Mouse (Mus musculus): ENCODE measurements around the gene Fam13a. TPM values are rescaled to one million over a fixed set of nuclear protein-coding genes. Genes with fewer than 3 reads are reported as not detected.

Gene Fam13a
- polyA plus RNA-seq, 1 experiment, result 2.3 TPM

DNA sequence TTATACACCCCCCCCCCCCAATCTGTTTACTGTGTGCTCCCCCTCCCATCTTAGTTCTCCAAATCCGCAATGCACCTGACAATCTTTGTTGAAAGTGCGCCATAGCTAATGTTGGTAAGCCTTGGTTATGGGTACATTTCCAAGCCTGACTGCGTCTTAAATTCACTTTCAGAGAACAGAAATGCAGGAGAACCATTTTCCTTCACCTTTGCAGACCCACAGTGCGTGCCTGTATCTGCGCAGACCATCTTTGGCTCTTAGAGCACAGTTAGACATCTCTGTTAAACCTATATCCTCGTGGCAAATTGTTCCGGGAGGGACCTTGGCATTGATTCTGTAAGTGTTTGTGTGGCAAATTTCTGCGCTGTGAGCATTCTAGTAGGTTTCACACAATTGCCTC lies 117.0 kb downstream of the Fam13a start:
- 95% methylated on average over 8 of the region's 8 CpGs for WGBS
- Histone ChIP-seq H3K4me3 (ENCODE audit: control insufficient read depth, insufficient read depth, low read length) (no peak overlapping the region), H3K4me1 (replicated peaks; ENCODE audit: control insufficient read depth, insufficient read depth, low read length) (no peaks in the 10 kb centered on the region)

DNA sequence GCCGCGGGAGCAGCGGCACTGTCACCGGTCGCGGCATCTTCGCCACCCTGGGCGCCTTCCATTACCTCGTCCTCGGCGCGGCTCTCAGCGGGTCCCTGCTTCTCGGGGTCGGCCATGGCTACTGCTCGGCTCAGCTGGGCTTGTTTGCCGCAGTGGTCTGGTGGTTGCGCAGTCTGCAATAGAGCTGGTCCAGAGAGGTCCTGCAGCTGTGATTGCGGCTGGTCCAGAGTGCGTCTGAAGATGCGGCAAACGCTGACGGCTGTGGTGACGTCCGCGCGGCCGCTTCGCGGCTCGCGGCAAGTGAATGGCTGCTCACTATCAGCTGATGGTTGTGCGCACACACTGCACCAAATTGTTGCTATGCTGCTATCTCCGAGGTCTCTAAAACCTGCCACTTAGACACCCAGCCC lies 117.5 kb downstream of the Fam13a start, which contains the start of gene Nap1l5:
Nap1l5 (minus strand) TSS at position 225 of the 410 bp plus-strand sequence.
- no peak for DNase-seq
- 72% methylated on average over 34 of the region's 34 CpGs for WGBS
- no peaks in the 10 kb centered on the region for H3K4me1 ChIP-seq (replicated peaks; ENCODE audit: control insufficient read depth, insufficient read depth, low read length)
- TF ChIP-seq POLR2A (IDR thresholded peaks at IDR 0.05; ENCODE audit: control insufficient read depth, extremely low read depth, insufficient read depth, low read length, poor library complexity), result no peak
- no peak for TF ChIP-seq CTCF (IDR thresholded peaks at IDR 0.05; ENCODE audit: borderline replicate concordance, control insufficient read depth, extremely low read depth, insufficient read depth, low read length, poor library complexity)
- 0 out of 2 replicates have a peak, but pooled peaks cover 6% of the 10 kb centered on the region for H3K36me3 ChIP-seq (ENCODE audit: control insufficient read depth, insufficient read depth, low read length)
- no peak within 1 kb of the TSS for H3K4me3 ChIP-seq (ENCODE audit: control insufficient read depth, insufficient read depth, low read length)
- no peaks in the 10 kb centered on the region for H3K27me3 ChIP-seq (ENCODE audit: control insufficient read depth, insufficient read depth, low read length)
- no peak within 1 kb of the TSS for H3K27ac ChIP-seq (ENCODE audit: control insufficient read depth, insufficient read depth, low read length)

More for the DNA sequence above, 117.0 kb downstream of the Fam13a start:
- Histone ChIP-seq H3K27me3 (ENCODE audit: control insufficient read depth, insufficient read depth, low read length) (no peaks in the 10 kb centered on the region), H3K36me3 (ENCODE audit: control insufficient read depth, insufficient read depth, low read length) (0 out of 2 replicates have a peak, but pooled peaks cover 6% of the 10 kb centered on the region), H3K27ac (ENCODE audit: control insufficient read depth, insufficient read depth, low read length) (no peak overlapping the region)
- no peak for DNase-seq
- TF ChIP-seq CTCF (IDR thresholded peaks at IDR 0.05; ENCODE audit: borderline replicate concordance, control insufficient read depth, extremely low read depth, insufficient read depth, low read length, poor library complexity) (no peak), POLR2A (IDR thresholded peaks at IDR 0.05; ENCODE audit: control insufficient read depth, extremely low read depth, insufficient read depth, low read length, poor library complexity) (no peak)

DNA sequence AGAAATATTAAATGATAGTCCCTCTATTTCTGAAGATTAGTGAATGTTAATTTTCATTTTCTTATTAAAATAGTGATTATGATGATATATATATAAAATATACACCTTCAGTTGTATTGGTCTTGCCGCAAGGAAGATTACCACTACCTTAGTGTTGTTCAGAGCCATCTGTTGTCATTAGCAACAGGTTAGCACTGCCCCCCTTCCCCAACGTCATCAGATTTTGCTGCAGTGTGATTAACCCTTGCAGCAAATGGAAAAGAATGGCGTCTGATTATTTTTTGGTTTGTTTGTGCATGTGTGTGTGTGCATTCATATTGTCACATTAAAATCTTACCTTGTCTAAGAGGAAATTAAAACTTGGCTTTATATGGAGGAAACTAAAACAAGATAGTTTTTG lies 119.8 kb downstream of the Fam13a start:
- H3K27me3 ChIP-seq (ENCODE audit: control insufficient read depth, insufficient read depth, low read length), result no peaks in the 10 kb centered on the region
- no peak overlapping the region for H3K27ac ChIP-seq (ENCODE audit: control insufficient read depth, insufficient read depth, low read length)
- no peak for DNase-seq
- H3K36me3 ChIP-seq (ENCODE audit: control insufficient read depth, insufficient read depth, low read length), result no peaks in the 10 kb centered on the region
- WGBS, result 85% methylated on average over 3 of the region's 3 CpGs
- H3K4me1 ChIP-seq (replicated peaks; ENCODE audit: control insufficient read depth, insufficient read depth, low read length), result no peaks in the 10 kb centered on the region
- no peak for TF ChIP-seq POLR2A (IDR thresholded peaks at IDR 0.05; ENCODE audit: control insufficient read depth, extremely low read depth, insufficient read depth, low read length, poor library complexity)
- H3K4me3 ChIP-seq (ENCODE audit: control insufficient read depth, insufficient read depth, low read length), result no peak overlapping the region

DNA sequence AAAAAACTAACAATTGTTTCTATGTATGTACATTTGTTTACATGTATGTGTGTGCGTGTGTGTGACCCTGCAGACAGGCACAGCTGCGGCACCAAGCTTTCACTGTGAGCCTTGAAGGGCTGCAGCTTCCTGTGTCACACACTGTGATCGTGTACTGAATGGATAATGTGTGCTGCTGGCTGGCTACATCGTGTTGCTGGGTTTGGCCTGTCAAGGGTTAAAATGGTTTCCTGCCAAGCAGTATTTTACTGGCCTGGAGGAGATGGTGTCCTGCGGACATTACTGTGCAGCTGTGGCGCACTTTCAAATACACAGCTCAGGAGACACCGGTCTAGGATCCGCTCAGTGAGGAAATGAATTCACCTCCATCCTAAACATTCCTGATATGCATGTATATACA lies 121.2 kb downstream of the Fam13a start:
- TF ChIP-seq POLR2A (IDR thresholded peaks at IDR 0.05; ENCODE audit: control insufficient read depth, extremely low read depth, insufficient read depth, low read length, poor library complexity) (no peak), CTCF (IDR thresholded peaks at IDR 0.05; ENCODE audit: borderline replicate concordance, control insufficient read depth, extremely low read depth, insufficient read depth, low read length, poor library complexity) (no peak)
- H3K36me3 ChIP-seq (ENCODE audit: control insufficient read depth, insufficient read depth, low read length), result 0 out of 2 replicates have a peak, but pooled peaks cover 5% of the 10 kb centered on the region
- no peak overlapping the region for H3K27ac ChIP-seq (ENCODE audit: control insufficient read depth, insufficient read depth, low read length)
- 71% methylated on average over 8 of the region's 8 CpGs for WGBS
- H3K27me3 ChIP-seq (ENCODE audit: control insufficient read depth, insufficient read depth, low read length), result no peaks in the 10 kb centered on the region
- DNase-seq, result no peak
- no peaks in the 10 kb centered on the region for H3K4me1 ChIP-seq (replicated peaks; ENCODE audit: control insufficient read depth, insufficient read depth, low read length)
- H3K4me3 ChIP-seq (ENCODE audit: control insufficient read depth, insufficient read depth, low read length), result no peak overlapping the region

GRCm38 (mm10) chr6:58900536-58900935 lies 123.8 kb downstream of the Fam13a start:
- no peak for DNase-seq
- over 99% methylated on average over 7 of the region's 7 CpGs for WGBS
- no peak for TF ChIP-seq CTCF (IDR thresholded peaks at IDR 0.05; ENCODE audit: borderline replicate concordance, control insufficient read depth, extremely low read depth, insufficient read depth, low read length, poor library complexity)
- no peak for TF ChIP-seq POLR2A (IDR thresholded peaks at IDR 0.05; ENCODE audit: control insufficient read depth, extremely low read depth, insufficient read depth, low read length, poor library complexity)
- Histone ChIP-seq H3K4me3 (ENCODE audit: control insufficient read depth, insufficient read depth, low read length) (no peak overlapping the region), H3K4me1 (replicated peaks; ENCODE audit: control insufficient read depth, insufficient read depth, low read length) (no peaks in the 10 kb centered on the region), H3K27me3 (ENCODE audit: control insufficient read depth, insufficient read depth, low read length) (no peaks in the 10 kb centered on the region), H3K27ac (ENCODE audit: control insufficient read depth, insufficient read depth, low read length) (no peak overlapping the region), H3K36me3 (ENCODE audit: control insufficient read depth, insufficient read depth, low read length) (peaks cover 24% of the 10 kb centered on the region)

DNA sequence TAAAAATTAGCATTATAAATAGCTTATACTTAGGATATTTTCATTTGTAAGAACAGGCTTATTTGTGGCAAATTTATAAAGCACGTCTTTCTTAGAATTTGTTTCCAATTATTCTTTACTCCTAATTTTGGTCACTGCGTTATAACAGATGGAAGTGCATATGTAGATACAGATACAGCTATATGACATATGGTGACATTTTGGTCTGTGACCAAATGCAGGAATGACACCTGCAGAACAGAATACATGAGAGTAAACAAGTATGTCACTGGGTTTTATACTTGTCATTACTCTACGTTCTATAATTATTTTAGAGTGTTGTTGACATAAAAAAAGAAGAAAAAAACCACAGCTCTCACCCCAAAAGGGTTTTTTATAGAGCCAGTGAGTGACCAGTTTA lies 125.3 kb downstream of the Fam13a start:
- Histone ChIP-seq H3K4me3 (ENCODE audit: control insufficient read depth, insufficient read depth, low read length) (no peak overlapping the region), H3K27ac (ENCODE audit: control insufficient read depth, insufficient read depth, low read length) (no peak overlapping the region), H3K4me1 (replicated peaks; ENCODE audit: control insufficient read depth, insufficient read depth, low read length) (no peaks in the 10 kb centered on the region), H3K36me3 (ENCODE audit: control insufficient read depth, insufficient read depth, low read length) (peaks cover 38% of the 10 kb centered on the region), H3K27me3 (ENCODE audit: control insufficient read depth, insufficient read depth, low read length) (no peaks in the 10 kb centered on the region)
- TF ChIP-seq CTCF (IDR thresholded peaks at IDR 0.05; ENCODE audit: borderline replicate concordance, control insufficient read depth, extremely low read depth, insufficient read depth, low read length, poor library complexity), result no peak
- TF ChIP-seq POLR2A (IDR thresholded peaks at IDR 0.05; ENCODE audit: control insufficient read depth, extremely low read depth, insufficient read depth, low read length, poor library complexity), result no peak
- DNase-seq, result no peak
- 97% methylated on average over 3 of the region's 3 CpGs for WGBS

- Histone ChIP-seq H3K27ac (ENCODE audit: control insufficient read depth, insufficient read depth, low read length) (no peak overlapping the region), H3K36me3 (ENCODE audit: control insufficient read depth, insufficient read depth, low read length) (peaks cover 59% of the 10 kb centered on the region)
- DNase-seq, result no peak
These were observed 127.7 kb downstream of the Fam13a start for GRCm38 (mm10) chr6:58896648-58897047.

More at GRCm38 (mm10) chr6:58896648-58897047, 127.7 kb downstream of the Fam13a start:
- Histone ChIP-seq H3K27me3 (ENCODE audit: control insufficient read depth, insufficient read depth, low read length) (no peaks in the 10 kb centered on the region), H3K4me3 (ENCODE audit: control insufficient read depth, insufficient read depth, low read length) (no peak overlapping the region), H3K4me1 (replicated peaks; ENCODE audit: control insufficient read depth, insufficient read depth, low read length) (no peaks in the 10 kb centered on the region)
- TF ChIP-seq CTCF (IDR thresholded peaks at IDR 0.05; ENCODE audit: borderline replicate concordance, control insufficient read depth, extremely low read depth, insufficient read depth, low read length, poor library complexity), result no peak
- no peak for TF ChIP-seq POLR2A (IDR thresholded peaks at IDR 0.05; ENCODE audit: control insufficient read depth, extremely low read depth, insufficient read depth, low read length, poor library complexity)
- 98% methylated on average over 3 of the region's 3 CpGs for WGBS
